Mouse (Mus musculus) C2C12 (cell line): ENCODE data around the gene Prrx1.

Experiments used
- CEBPB ChIP-seq: IDR thresholded peaks from one replicate; pipeline ENCODE4 v1.6.1; 2011; ENCODE audit warnings: low read depth, mild to moderate bottlenecking, control low read depth, moderate library complexity
- CTCF ChIP-seq: IDR thresholded peaks from one replicate; pipeline ENCODE4 v1.5.1; 2011; ENCODE audit not compliant: control insufficient read depth, insufficient read depth, insufficient read length
- USF1 ChIP-seq: IDR thresholded peaks from one replicate; pipeline ENCODE4 v1.6.1; 2011; ENCODE audit warnings: low read depth, mild to moderate bottlenecking, control low read depth, moderate library complexity

DNA sequence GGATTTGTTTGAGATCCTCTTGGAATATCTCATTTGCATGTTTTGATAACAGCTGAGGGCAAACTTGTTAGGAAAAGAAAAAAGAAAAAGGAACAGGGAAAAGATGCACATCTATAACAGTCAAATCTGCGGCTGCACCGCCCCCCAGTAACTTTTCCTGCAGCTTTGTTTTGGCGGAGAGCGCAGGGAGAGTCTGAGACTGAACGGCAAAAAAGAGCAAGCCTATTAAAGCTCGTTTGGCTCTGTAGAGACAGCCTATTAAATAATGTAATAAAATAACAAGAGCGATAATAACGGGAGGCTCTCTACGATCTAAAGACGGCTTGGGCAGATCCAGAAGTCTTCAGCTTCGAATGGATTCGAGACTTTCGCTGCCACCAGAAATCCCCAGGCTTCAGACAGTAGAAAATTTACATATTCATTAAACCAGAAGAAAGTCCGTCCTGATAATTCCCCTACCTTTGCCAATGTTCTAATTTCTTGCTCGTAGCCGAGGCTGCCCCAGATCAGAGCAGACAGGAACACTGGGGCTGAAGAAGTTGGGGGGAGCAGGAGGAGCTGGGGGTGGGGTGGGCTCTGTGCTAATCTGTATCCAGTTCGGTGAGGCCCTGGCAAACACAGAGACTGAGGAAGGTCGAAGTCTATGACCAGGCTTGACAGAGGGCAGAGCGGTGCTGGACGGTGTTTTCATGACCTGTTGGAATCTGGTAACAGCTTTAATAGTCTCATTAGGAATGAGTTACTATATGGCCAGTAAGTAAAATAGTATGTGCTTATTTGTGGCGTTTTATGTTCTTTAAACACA lies 613 bp upstream of the Prrx1 start:
- TF ChIP-seq CTCF (no peak), USF1 (no peak), CEBPB (no peak)
